Mouse (Mus musculus) thymus, postnatal 4 days (tissue): ENCODE data around the gene Prkca.

Source experiments
- DNase-seq: peaks from one replicate; pipeline ENCODE4 v3.0.0; 2021

Gene Prkca

DNA sequence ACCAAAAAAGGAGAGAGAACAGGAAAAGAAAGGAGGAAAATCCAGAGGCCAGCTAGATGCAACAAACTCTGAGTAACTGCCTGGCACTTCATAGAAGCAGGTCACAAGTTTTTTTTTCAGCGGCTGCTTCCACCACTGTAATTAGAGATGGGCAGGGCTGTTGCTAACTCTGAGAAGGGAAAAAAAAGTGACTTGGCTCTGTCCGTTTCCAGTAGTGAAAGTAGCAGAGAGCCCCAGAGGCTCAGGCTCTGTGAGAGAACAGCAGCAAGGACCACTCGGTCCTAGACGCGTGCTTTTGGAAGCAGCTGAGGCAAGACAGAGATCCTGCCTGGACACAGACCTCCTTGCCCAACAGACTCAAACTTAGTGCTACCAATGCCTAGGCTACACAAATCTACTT, 7.3 kb downstream of the Prkca start:
- DNase-seq: no peak

DNA sequence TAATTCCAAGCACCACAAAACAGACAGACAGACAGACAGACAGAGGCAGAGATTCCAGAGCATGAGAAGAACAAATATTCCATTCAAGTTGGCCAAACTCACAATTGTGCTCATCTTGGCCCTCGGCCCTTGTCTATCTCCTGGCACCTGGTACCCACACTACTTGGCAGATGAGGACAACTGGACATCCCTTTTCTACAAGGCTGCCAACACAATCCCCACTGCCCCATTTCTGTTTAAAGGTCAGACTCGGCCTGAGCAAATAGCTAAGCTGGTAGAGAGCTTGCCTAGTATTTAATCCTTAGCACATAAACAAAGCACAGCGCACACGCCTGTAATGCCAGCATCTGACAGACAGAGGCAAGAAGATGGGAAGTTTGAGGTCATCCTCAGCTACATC, 8.2 kb downstream of the Prkca start:
- DNase-seq: no peak

DNA sequence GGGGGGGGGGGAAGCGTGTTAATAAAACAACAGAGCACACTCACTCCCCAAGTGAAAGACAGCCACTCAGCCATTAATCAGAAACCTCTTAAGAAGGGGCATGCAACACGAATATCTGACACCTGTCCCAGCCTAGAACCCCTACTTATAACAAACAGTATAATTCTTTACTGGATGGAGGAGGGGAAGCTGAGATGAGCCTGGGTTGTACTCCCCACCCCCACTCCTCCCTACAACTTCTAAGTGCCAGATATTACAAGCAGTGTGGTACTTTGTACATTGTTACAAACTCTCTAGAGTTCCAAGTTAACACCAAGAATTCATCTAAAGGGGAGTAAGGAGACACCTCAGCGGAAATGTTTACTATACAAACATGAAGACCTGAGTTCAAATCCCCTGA, 9.1 kb downstream of the Prkca start:
- DNase-seq: no peak

DNA sequence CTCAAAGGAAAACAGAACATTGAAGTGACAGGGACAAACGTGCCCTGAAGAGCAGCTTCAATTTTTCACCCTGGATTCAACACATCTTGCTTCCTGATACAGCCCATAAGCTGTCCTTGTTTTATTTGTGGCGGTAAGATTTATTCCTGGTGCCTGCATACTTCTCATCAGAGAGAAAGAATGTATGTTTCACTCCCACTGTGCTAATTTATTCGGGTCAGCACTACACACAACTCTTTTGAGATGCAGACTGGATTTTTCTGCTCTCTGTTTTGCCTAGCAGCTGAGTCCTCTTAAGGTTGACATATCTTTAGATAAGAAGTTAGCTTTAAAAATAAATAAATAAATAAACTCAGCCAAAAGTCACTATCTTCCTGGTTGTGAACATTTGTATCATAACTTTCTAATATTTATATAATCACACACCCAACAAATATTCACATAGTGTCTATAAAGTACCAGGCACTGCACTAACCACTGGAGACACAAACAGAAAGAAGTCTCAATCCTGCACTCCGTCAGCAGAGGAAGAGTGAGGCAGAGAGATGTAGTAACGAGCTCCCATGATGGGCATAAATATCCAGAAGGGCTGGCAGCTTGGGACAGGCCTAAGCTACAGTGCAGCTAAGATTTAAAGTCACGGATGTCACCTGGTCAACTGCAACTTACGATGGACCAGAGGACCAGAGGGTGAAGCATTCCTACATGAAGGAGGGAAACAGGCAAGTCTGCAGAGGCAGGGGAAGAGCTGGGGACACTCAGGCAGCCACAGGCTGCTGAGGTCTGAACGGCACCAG, 9.9 kb downstream of the Prkca start:
- no peak for DNase-seq

DNA sequence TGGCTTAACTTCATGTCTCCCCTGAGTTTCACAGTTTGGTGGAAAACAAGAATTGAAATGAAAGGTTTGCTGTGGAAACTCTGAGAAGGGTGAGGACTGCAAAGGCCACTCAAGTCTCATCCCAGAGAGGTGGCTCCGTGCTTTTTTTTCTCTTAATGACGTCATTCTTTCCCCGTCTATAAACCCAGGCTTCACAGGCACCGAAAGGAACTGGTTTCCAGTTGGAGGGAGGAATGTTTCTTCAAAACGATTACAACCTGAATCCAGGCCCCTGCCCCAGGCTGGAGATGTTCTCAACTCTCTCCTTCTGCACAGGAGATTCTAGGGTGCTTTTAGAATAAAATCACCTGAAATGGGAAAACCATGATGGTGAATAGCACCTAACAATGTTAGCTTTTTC, 10.7 kb downstream of the Prkca start:
- no peak for DNase-seq

DNA sequence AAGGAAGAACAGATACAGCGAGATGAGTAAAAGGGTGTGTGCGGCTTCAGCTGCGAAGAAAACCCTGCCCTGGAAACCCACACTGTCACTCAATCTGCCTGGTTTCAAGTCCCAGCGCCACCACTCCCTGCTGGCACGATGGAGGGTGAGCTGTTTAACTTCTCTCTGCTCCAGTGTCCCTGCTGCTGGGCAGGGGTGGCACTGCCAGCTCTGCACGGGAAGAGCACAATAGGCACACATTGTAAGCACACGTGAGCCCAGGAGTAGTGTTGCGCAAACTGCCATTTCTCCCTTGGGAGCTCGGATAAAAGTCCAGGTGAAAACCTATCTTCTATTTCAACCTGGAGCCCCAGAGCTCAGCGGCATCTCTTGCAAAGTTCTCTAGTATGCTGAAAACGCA, 12.9 kb downstream of the Prkca start:
- no peak for DNase-seq

DNA sequence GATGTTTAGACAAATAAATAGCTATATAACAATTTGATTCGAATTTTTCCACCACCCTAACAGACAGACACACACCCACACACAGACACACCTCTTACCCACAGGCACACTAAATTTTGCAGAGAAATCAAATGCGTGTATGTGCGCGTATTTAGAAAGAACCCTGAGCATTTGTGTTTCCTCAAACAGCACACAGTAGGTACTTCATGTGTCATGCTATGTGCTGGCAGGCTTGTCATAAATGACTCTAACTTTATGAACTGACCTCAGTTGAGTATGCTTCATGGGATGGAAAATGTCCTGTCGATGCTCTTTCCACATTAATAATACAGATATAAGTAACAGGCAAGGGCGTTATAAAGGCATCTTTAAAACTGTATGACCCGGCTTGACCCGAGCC, 17.8 kb downstream of the Prkca start:
- no peak for DNase-seq

DNA sequence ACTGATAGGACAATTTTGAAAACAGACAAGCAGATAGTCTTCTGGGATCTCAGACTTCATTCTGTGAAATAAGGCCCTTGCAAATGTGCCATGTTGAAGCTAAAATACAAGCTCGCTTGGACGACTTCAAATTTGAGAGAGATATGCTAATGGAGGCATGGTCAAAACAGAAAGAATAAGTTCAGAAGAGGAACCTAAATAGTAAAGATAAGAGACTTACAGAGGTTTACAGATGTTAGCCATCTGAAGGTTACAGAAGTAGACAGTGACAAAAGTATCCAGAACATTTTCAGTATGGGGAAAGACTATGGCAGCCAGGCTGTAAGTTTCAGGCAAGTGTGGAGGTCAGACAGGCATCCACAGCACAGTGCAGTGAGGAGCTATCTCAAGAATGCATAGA, 21.6 kb downstream of the Prkca start:
- DNase-seq: no peak

DNA sequence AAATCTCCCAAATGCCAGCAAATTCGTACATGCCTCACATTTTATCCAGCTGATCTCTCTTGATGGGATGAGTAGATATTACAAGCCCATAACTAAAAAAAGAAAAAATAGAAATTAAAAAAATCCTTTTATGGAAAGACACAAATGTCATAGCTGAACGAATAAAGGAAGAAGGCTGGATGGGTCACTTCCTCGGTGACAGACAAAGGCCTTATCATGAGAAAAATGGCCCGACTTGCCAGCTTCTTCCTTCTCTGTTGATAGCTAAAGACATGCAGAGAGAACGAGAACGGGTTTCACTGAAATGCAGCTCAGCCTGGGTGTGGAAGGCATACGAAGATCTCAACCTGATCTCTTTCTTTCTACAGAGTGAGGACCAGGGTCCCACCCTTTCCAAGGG, 23.2 kb downstream of the Prkca start:
- DNase-seq: no peak

DNA sequence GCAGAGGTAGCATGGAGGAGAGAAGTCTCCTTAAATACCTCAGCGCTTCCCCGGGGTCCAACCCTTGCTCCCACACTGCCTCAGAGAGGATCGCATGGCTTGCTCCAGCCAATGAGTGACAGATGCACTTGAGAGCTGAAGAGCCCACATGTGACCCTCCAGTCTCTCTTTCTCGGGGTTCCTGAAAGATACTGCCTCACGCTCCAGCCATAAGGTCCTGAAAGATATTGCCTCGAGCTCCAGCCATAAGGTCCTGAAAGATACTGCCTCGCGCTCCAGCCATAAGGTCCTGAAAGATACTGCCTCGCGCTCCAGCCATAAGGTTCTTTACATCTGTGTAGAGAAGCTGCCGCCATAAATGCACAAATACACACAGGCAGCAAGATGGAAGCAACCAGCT, 24.6 kb downstream of the Prkca start:
- DNase-seq: no peak

DNA sequence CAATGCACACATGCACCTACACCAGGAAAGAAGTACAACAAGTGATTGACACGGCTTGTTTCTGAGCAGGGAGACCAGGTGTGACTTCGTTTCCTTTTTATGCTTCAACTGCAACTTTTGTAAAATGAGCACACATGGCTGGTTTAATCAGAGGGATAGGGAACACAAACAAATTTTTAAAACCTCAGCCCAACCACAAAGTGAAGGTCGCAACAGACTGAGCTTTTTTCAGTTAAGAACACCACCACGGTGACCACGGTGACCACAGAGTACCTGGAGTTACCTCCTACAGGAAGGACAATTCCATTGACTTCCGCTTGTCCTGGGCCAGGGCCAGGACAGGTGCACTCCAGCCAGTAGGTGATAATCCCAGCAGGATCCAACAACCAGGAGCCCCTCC, 25.9 kb downstream of the Prkca start:
- DNase-seq: no peak

DNA sequence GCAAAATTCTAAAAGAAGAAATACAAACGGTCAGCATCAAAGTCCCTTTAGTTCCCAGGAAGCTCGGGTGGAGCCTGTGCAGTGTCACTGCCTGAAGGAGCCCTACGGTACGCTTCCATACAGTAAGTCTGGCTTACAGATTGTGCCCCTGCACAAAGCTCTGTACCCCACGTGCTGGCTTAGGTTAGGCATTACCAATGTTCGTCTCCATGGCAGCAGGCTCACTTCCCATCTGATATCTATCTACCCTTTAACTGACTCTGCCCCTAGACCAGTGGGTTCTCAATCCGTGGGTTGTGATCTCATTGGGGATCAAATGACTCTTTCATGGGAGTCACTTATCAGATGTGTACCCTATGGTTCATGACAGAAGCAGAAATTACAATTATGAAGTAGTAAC, 28.0 kb downstream of the Prkca start:
- DNase-seq: no peak

DNA sequence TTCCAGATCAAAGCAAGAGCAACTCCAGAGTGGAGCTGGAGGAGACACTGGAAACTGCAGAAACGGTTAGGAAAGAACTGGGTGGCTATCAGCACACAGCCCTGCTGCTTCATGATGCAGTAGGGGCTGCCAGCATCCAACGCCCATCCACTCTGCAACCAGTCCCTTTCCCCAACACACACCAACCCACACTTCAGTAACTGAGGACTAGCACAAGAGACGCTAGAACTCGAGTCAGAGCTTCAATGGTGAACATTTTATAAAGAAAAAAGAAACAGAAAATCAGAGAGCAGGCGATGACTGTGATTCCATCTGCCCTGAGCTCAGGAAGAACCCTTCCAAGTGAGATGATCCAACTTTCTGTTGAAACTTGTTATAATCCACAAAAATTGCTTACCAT, 31.2 kb downstream of the Prkca start:
- DNase-seq: no peak

DNA sequence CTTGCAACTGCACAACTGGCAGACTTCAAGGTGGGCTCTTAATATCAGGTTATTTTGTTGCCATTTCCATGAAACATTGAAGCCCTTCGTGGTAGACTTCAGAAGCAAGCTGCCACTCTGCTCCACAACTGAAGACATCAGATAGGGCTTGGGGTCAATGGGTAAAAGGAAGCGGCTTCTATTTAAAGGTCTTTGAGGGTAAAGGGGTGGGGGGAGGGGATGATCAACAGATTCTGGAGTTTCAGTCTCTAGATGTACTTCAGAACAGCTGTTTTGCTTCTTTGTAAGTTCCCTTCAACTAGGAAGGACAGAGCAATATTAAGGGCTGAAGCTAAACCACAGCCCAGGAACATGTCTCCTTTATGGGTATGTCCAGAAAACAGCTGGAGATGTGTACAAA, 31.8 kb downstream of the Prkca start:
- DNase-seq: no peak

DNA sequence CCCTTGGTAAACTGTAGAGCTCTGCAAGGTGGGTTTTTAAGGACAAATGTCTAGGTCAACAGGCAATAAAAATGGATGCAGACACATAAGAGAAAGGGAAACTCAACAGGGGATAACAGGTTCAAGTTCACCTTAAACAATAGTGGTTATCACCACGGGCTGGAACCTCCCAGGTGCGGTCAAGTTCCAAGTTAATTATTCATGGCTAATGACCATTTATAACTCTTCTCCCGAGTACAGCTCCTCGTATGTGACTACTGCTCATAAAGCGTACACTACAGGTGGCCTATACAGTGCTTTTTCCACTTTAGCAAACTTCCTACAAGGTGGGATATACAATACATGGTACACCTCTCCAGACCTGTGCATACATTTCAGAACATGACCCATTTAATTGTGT, 33.9 kb downstream of the Prkca start:
- DNase-seq: no peak

DNA sequence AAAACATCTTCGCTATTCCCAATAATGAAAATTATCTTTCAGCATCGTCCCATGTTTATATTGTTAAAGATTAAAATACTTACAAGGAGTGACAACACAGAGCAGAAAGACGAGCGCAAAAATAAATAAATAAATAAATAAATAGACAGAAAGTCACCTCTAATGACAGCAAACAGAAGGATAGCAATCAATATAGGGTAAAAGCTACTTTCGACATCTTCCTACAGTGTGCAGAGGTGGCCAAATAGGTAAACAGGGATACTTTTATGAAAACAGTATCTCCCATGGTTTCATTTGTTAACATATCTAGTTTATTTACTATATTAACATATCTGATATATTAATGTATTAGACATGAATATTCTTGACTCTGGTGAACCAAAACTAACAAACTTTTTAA, 35.5 kb downstream of the Prkca start:
- DNase-seq: no peak

DNA sequence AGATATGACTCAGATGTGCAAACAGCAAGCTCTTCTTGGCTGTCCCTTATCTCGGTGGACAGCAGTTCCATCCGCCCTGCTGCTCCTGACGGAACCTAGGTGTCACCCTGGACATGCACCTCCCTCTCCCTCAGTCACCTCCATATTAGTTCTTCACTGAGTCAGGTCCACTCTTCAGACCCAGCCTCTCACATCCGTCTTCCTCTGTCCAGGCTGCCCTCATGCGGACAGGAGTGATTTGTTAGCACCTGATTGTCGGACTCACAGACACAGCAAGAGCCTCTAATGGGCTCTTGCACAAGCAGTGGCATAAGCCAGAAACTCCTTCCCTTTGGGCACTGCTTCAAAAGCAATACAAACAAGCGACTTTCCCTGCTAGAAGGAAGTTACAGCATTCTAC, 36.5 kb downstream of the Prkca start:
- no peak for DNase-seq

DNA sequence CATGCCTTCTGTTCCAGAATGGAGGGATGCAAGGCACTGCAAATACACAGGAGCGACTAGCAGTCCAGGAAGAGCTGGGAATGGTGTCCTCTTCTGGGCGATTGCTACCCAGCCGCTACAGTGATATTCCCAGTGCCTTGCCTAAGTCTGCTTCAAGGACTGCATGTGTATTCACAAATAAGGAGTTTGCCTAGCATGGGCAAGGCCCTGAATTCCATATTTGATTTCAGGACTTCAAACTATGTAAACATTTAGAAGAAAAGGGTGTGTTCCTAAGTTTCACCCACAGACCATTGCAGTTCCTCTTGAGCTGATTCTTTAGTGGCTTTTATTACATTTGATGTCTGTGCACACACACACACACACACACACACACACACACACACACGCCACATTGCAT, 39.9 kb downstream of the Prkca start:
- no peak for DNase-seq

DNA sequence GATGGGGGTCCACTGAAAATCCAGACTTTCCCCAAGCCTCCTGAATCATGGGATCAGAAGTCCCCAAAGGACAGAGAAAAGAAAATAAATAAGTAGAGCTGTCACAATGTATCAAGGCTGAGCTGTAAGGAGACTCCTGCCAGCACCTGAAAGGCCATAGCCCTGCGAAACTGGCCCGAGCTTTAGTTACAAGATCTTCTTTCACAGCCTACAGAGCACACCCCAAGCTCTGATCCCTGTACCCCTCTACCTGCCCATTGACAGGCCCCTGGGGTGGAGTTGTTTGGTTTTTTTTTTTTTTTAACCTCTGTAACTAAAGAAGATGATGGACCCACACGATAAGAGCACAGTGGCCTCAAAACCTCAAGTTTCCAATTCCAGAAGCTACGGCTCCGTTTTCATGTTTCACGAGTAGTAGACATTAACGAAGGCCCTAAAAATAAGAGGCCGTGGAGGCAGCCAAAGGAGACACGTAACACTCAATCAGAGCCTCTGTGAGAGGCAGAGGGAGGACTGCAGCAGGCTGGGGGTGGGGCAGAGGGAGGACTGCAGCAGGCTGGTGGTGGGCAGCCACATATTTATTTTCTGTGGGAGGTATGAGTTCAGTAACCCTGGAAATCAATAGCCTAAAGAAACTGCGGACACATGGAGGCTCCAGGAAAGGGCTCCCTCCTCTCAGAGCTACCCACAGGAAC, 41.8 kb downstream of the Prkca start:
- no peak for DNase-seq

DNA sequence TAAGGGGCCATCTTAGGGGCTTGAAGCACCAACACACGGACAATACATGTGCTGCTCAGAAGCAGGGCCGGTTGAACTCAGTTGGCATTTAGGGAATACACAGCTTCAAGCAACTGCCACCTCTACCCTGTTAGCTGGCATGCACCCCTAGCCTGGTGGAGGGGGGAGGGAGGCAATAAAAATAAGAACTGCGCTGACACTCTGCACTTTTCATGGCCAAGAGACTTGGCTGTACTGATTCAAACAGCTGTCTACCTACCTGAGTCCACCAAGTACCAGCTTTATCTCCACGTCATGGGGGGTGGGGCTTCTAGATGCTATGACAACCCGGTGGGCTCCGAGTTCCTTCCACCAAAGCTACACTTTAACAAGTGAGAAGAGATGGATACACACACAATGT, 42.7 kb downstream of the Prkca start:
- DNase-seq: no peak

DNA sequence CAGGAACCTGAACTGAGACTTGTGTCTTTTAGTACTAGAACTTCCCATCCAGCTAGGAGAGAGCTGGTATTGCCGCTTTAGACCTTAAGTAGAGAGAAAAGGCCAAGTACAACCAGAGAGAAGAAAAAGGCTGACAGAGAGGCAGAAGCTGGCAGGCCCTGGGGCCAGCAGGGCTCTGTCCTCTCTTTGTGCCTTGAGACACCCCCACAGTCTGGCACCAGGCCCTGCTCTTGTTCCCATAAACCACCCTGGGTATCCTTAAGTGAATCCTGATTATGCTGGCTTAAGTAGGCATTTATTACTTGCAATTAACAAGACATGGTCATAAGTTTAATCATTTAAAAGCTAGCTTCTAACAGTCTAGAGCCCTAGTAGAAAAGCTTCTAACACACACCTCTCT, 43.3 kb downstream of the Prkca start:
- no peak for DNase-seq

DNA sequence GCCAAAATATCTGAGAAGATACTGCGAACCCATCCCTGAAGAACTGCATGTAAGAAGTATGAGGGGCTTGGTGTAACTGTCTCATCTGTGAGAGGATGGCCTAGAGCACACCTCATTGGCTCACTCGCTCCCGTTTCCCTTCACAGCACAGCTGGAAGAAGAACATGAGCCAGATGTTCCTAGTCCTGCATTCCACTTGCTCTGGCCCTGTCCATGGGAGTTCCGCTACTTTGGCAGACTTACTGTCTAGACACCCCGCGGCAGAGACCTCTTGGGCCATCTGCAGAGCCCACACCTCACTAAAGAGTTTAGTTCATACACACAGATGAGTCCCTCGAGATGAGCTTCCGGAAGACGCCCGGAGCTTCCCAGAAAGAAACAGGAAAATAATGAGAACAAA, 43.8 kb downstream of the Prkca start:
- no peak for DNase-seq

DNA sequence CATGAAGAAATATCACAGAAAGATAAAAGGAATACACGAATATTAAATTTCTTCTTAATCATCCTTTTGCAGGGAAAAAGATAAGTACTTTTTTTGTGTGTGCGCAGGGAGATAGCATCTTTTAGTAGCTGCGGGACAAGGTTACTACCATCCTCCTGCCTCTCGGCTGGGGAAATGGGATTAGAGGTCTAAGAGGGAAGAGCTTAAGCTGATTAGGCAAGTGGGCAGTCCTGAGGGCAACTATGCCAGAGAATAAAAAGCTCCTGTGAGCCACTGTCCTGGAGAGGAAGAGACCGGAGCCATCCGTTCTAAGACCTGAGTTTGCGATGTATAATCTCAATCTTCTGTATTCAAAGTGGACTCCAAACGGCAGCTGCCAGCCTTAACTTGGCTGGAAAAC, 45.8 kb downstream of the Prkca start:
- no peak for DNase-seq

DNA sequence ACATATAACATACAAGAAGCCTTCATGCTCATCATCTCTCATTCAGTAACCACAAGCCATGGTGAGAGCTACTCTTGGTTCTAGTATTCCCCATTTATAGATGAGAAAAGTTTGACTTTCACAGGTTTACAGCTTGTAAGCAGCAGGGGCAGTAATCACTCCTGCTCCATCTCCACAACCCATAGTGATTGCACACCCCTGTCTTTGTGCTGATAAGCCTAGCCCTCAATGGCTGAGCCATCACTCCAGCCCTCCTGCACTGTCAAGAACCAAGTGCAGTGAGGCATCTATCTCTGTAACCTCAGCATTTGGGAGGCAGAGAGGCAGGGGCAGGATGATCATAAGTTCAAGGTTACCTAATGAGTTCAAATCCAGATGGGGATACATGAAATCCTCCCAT, 48.4 kb downstream of the Prkca start:
- DNase-seq: no peak

DNA sequence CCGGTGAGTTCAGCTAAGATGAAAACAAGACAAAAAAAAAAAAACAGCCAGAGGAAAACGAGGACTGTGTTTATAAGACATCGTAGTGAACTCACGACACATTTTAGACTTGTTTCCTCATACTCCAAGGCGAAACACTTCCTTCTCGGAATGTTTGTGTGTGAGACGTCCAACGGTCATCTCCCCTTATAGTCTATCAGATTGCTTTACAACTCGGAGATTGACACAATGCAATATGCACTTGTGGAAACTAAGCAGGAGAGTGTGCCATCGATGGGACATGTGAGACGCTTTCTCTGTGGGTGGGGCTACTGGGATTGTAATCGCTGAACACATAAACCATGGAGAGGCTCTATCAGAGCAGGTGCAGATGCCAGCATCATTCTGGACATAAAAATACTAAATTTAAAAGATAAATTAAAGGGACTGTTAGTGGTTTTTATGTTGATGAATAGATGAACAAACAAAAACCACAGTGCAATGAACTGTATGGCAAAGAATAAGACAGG, 49.4 kb downstream of the Prkca start:
- DNase-seq: no peak
